Mouse (Mus musculus) lung, embryonic 16.5 days (tissue): ENCODE data around the gene Sfrp4. TPM values are rescaled to one million over a fixed set of nuclear protein-coding genes. Genes with fewer than 3 reads are reported as not detected.

Source experiments
- ATAC-seq: fragments of 200-750 bp; cut with Nextera tagmentation; 2 replicates; pipeline ENCODE4 v1.8.0; 2017; ENCODE audit warnings: low read depth, mild to moderate bottlenecking, moderate library complexity
- H3K27ac ChIP-seq: fragments of 300-500 bp; sonication (generic); 2 replicates; pipeline ENCODE4 v1.5.1; 2014; ENCODE audit warnings: mild to moderate bottlenecking, control low read depth, low read length
- H3K27me3 ChIP-seq: fragments of 300-500 bp; sonication (generic); 2 replicates; pipeline ENCODE4 v1.6.1; 2014; ENCODE audit warnings: low read depth, low read length, mixed read lengths; ENCODE audit not compliant: control insufficient read depth, insufficient read depth
- H3K36me3 ChIP-seq: fragments of 300-500 bp; sonication (generic); 2 replicates; pipeline ENCODE4 v1.6.1; 2014; ENCODE audit warnings: low read length; ENCODE audit not compliant: control insufficient read depth, insufficient read depth
- H3K4me1 ChIP-seq: fragments of 300-500 bp; sonication (generic); replicated peaks from 2 replicates; pipeline ENCODE4 v1.6.1; 2014; ENCODE audit warnings: low read length, mixed read lengths; ENCODE audit not compliant: control insufficient read depth, insufficient read depth
- H3K4me2 ChIP-seq: fragments of 300-500 bp; sonication (generic); 2 replicates; pipeline ENCODE4 v1.6.1; 2014; ENCODE audit warnings: low read depth, low read length, control low read depth
- H3K4me3 ChIP-seq: fragments of 300-500 bp; sonication (generic); 2 replicates; pipeline ENCODE4 v1.5.1; 2014; ENCODE audit warnings: mild to moderate bottlenecking, low read length, control low read depth
- H3K9ac ChIP-seq: fragments of 300-500 bp; sonication (generic); 2 replicates; pipeline ENCODE4 v1.6.1; 2014; ENCODE audit warnings: low read length, control low read depth
- H3K9me3 ChIP-seq: fragments of 300-500 bp; sonication (generic); 2 replicates; pipeline ENCODE4 v1.6.1; 2016; ENCODE audit warnings: low read length; ENCODE audit not compliant: control insufficient read depth
- WGBS: fragments of 180-500 bp; shearing (Covaris S2); extraction: QIAGEN DNeasy Blood & Tissue Kit; methylation state at CpG from one replicate; pipeline ENCODE4 v1.1.7; 2014; 5-methylcytosine and 5-hydroxymethylcytosine counted together
- polyA plus RNA-seq: library from polyadenylated mRNA; unstranded; fragments of >200 nt; fragmentation: Nextera tagmentation; extraction: Ambion mirVana; gene quantifications from 2 replicates; pipeline ENCODE4 v1.2.1, GENCODE M21; 2015

The Sfrp4 gene
- polyA plus RNA-seq, 1 experiment from 2014 or later = 0.92 TPM

DNA sequence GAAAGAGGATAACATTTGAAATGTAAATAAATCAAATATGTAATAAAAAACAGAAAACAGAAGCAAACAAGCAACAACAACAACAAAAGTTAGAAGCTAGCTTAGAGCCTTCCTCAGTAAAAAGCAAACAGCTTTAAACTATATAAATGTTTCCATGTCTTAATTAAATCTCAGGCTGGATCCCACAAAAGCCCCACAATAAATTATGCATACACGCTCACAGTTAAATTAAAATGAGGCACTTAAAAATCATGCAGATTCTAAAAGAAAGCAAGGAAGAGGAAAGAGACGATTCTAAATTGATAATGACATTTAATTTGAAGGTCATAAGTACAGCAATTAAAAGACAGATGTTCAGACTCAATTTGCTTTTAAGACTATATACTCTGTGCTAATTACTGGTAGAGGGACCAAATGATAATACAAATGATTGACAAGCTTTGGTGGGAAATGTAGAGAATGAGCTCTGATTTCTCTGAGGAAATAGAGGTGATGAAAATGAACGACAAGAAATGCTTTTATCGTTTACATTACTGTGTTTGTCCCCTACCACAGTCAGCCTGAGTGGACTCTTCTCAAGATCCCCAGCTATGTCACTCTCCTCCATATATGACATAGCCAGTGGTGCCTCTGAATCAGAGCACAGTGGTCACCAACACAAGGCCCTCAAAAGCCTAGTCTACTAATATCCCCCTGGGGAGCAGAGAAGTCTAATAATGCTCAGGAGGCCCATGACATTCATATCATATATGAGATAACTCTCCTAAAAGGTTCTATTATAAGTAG lies 45.6 kb downstream of the Sfrp4 start:
- no peak for ATAC-seq
- Histone ChIP-seq H3K27ac (no peak overlapping the region), H3K27me3 (no peaks in the 10 kb centered on the region), H3K9ac (no peak overlapping the region), H3K9me3 (no peaks in the 10 kb centered on the region), H3K4me2 (no peak overlapping the region), H3K36me3 (no peaks in the 10 kb centered on the region), H3K4me3 (no peak overlapping the region), H3K4me1 (no peaks in the 10 kb centered on the region)
- 73% methylated on average over 4 of the region's 4 CpGs for WGBS

DNA sequence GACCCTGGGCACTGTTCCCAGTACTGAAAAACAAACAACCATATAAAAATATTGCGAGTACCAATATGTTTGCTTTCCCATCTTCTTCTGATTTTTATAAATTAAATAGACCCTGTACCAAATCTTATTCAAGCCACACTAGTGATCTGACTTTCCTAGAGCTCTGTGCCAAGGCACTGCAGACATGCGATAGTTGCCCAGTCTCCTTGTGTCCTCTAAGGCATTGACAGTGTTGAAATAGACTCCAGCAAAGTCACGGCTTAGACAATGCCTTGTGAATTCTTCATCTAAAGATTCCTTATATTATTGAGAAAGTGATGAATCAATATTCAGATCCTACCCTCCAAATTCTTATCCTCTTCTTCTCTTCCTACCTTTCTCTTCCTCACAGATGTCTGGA lies 51.1 kb downstream of the Sfrp4 start:
- no peak for ATAC-seq
- H3K4me3 ChIP-seq = no peak overlapping the region
- no peaks in the 10 kb centered on the region for H3K36me3 ChIP-seq
- no peak overlapping the region for H3K9ac ChIP-seq
- no peak overlapping the region for H3K27ac ChIP-seq
- H3K4me1 ChIP-seq = no peaks in the 10 kb centered on the region
- no peaks in the 10 kb centered on the region for H3K9me3 ChIP-seq
- WGBS = 69% methylated on average over 3 of the region's 3 CpGs
- no peaks in the 10 kb centered on the region for H3K27me3 ChIP-seq
- H3K4me2 ChIP-seq = no peak overlapping the region

DNA sequence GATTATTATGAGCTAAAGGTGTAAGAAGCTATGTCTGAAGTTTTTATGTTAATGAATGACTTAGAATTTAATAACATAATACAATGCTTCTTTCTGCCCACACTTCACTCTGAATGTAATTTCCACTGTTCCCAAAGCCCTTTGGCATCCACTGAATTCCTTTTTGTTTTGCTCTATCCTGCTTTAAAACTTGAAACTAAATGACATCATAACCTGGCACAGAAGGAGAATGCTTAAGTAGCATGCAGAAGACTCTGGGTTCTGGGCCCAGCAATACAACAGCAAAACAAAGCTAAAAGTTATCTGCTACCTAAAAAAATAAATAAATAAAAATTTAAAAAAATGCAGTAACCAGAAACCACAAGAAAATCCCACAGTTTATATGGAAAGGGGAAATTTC lies 51.7 kb downstream of the Sfrp4 start:
- H3K27ac ChIP-seq = no peak overlapping the region
- no peaks in the 10 kb centered on the region for H3K9me3 ChIP-seq
- H3K27me3 ChIP-seq = no peaks in the 10 kb centered on the region
- no peaks in the 10 kb centered on the region for H3K36me3 ChIP-seq
- H3K4me2 ChIP-seq = no peak overlapping the region
- no peak overlapping the region for H3K4me3 ChIP-seq
- no peak for ATAC-seq
- H3K4me1 ChIP-seq = no peaks in the 10 kb centered on the region
- no peak overlapping the region for H3K9ac ChIP-seq

Other genes with a start within 250 kb of the Sfrp4 start
- 102 and 107 TPM in 2 replicates for gene Stard3nl, start 227.3 kb upstream of the Sfrp4 start, polyA plus RNA-seq
- gene Epdr1, start 3.2 kb upstream of the Sfrp4 start, polyA plus RNA-seq = 22.5 TPM in 2 replicates
- not detected in 2 replicates for gene Nme8, start 74.7 kb downstream of the Sfrp4 start, polyA plus RNA-seq
- gene Gpr141, start 201.2 kb downstream of the Sfrp4 start, polyA plus RNA-seq = 0.77 and 1.4 TPM in 2 replicates